Mouse (Mus musculus) thymus, adult 2 months (tissue): ENCODE results near the gene Olfr1416. TPM values are rescaled to one million over a fixed set of nuclear protein-coding genes. Genes with fewer than 3 reads are reported as not detected.
"Not testable (repeated sequence)": the region's sequence is repeated elsewhere in the genome, so short reads cannot be mapped to it uniquely, and the experiment has no call there.

Source experiments
- DNase-seq: peaks from one replicate; pipeline ENCODE4 v3.0.0; 2021
- H3K27ac ChIP-seq: fragments of 200-500 bp; 2 replicates; pipeline ENCODE4 v1.5.1; 2012; ENCODE audit warnings: low read length, control low read depth; ENCODE audit not compliant: control insufficient read depth, insufficient read depth
- H3K27me3 ChIP-seq: fragments of 200-500 bp; 2 replicates; pipeline ENCODE4 v1.6.1; 2012; ENCODE audit warnings: mild to moderate bottlenecking, low read length, moderate library complexity, mixed read lengths; ENCODE audit not compliant: control insufficient read depth, insufficient read depth
- H3K36me3 ChIP-seq: fragments of 200-500 bp; 2 replicates; pipeline ENCODE4 v1.6.1; 2012; ENCODE audit warnings: mild to moderate bottlenecking, low read length, moderate library complexity; ENCODE audit not compliant: control insufficient read depth, insufficient read depth
- H3K4me1 ChIP-seq: fragments of 200-500 bp; replicated peaks from 2 replicates; pipeline ENCODE4 v1.6.1; 2012; ENCODE audit warnings: low read length; ENCODE audit not compliant: control insufficient read depth, insufficient read depth
- H3K4me3 ChIP-seq: fragments of 200-500 bp; 2 replicates; pipeline ENCODE4 v1.5.1; 2012; ENCODE audit warnings: mild to moderate bottlenecking, low read length, control low read depth, moderate library complexity; ENCODE audit not compliant: control insufficient read depth, insufficient read depth
- CTCF ChIP-seq: fragments of 200-500 bp; IDR thresholded peaks from 2 replicates; pipeline ENCODE4 v1.5.1; 2012; ENCODE audit warnings: mild to moderate bottlenecking, control low read depth, low read length, moderate library complexity, borderline replicate concordance; ENCODE audit not compliant: control insufficient read depth, poor library complexity, insufficient read depth; ENCODE audit errors: extremely low read depth
- POLR2A ChIP-seq: fragments of 200-500 bp; IDR thresholded peaks from 2 replicates; pipeline ENCODE4 v1.6.1; 2012; ENCODE audit warnings: mild to moderate bottlenecking, low read length, control low read depth, moderate library complexity; ENCODE audit not compliant: control insufficient read depth, poor library complexity, insufficient read depth; ENCODE audit errors: extremely low read depth
- WGBS: fragments of 180-500 bp; shearing (Covaris S2); methylation state at CpG from one replicate; pipeline ENCODE4 v1.1.7; 2018; 5-methylcytosine and 5-hydroxymethylcytosine counted together
- polyA plus RNA-seq: library from polyadenylated mRNA; depleted of rRNA; stranded (reverse); fragments of >200 nt; gene quantifications from 2 replicates; pipeline ENCODE4 v1.2.3, GENCODE M21; 2012; rRNA removed

The Olfr1416 gene
- polyA plus RNA-seq, result not detected in 2 replicates

DNA sequence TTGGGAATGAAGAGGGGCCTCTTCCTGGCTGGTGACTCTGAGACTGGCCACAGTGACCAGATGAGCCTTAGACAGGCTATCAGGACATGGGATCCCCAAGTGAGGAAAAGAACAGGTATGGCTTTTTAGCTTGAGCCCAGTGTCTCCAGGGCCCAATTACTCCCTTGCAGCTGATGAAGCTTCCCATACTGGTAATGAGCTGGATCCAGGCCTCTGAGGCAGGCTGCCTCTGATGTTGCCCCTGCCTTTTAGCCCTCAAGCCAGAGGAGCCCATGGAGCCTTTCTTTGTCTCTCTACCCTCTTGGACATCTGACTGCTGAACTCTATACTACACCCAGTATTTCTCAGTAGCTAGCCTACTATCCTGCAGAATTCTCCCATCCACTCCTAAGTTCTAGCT lies at the start of gene Olfr1416:
Gene Olfr1416, minus strand, starts transcription at position 101 of the 400 bp plus-strand sequence.
- no peaks in the 10 kb centered on the region for H3K27me3 ChIP-seq
- H3K4me1 ChIP-seq, result no peaks in the 10 kb centered on the region
- H3K36me3 ChIP-seq, result no peaks in the 10 kb centered on the region
- no peak within 1 kb of the TSS for H3K27ac ChIP-seq
- no peak for DNase-seq
- H3K4me3 ChIP-seq, result no peak within 1 kb of the TSS
- no peak for TF ChIP-seq CTCF
- TF ChIP-seq POLR2A, result no peak

DNA sequence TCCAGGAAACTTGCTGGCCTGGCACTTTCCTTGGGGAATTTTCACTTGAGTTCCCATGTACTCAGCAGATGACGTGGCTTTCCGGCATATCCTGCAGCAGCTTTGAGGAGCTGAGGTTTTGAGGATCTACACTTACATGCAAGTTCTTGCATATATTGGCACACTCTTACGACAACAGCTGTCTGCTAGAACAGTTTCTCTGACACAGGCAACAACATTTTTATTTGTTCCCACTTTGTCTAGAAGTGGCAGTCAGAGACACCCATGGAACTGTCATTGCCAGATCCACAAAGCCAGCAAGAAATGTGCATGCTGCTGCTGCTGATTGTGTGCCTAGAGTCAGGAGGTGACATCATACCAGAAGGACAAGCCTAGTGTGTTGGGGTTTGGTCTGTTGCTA lies 38.9 kb upstream of the Olfr1416 start:
- 87% methylated on average over 3 of the region's 3 CpGs for WGBS
- Histone ChIP-seq H3K36me3 (no peaks in the 10 kb centered on the region), H3K4me3 (no peak overlapping the region), H3K4me1 (no peaks in the 10 kb centered on the region), H3K27me3 (no peaks in the 10 kb centered on the region), H3K27ac (no peak overlapping the region)
- no peak for TF ChIP-seq POLR2A
- no peak for TF ChIP-seq CTCF
- DNase-seq, result no peak

GRCm38 (mm10) chr1:92521376-92521775 lies 36.5 kb upstream of the Olfr1416 start:
- no peak overlapping the region for H3K27ac ChIP-seq
- H3K36me3 ChIP-seq, result no peaks in the 10 kb centered on the region
- 19% methylated on average over 10 of the region's 10 CpGs for WGBS
- H3K27me3 ChIP-seq, result no peaks in the 10 kb centered on the region
- TF ChIP-seq POLR2A (no peak), CTCF (no peak)
- H3K4me3 ChIP-seq, result no peak overlapping the region
- H3K4me1 ChIP-seq, result no peaks in the 10 kb centered on the region
- peak; percentile 2 for DNase-seq

- WGBS, result 82% methylated on average over 6 of the region's 6 CpGs
- no peak for DNase-seq
- Histone ChIP-seq H3K27me3 (no peaks in the 10 kb centered on the region), H3K4me1 (no peaks in the 10 kb centered on the region), H3K4me3 (no peak overlapping the region), H3K27ac (no peak overlapping the region), H3K36me3 (no peaks in the 10 kb centered on the region)
- TF ChIP-seq CTCF (no peak), POLR2A (no peak)
Observed at GRCm38 (mm10) chr1:92519046-92519445, 34.1 kb upstream of the Olfr1416 start.

GRCm38 (mm10) chr1:92518561-92518960 lies 33.6 kb upstream of the Olfr1416 start, which contains the start of gene Olfr1414:
TSS of gene Olfr1414 (minus strand) at chr1:92518661.
- H3K27ac ChIP-seq, result no peak within 1 kb of the TSS
- no peaks in the 10 kb centered on the region for H3K27me3 ChIP-seq
- no peak for DNase-seq
- no peak for TF ChIP-seq POLR2A
- no peak for TF ChIP-seq CTCF
- 88% methylated on average over 3 of the region's 3 CpGs for WGBS
- H3K36me3 ChIP-seq, result no peaks in the 10 kb centered on the region
- no peak within 1 kb of the TSS for H3K4me3 ChIP-seq
- H3K4me1 ChIP-seq, result no peaks in the 10 kb centered on the region

- 54% methylated on average over 11 of the region's 11 CpGs for WGBS
- no peaks in the 10 kb centered on the region for H3K27me3 ChIP-seq
Observed at GRCm38 (mm10) chr1:92515390-92515789, 30.5 kb upstream of the Olfr1416 start.

GRCm38 (mm10) chr1:92511646-92512045 lies 26.7 kb upstream of the Olfr1416 start:
- WGBS, result 88% methylated on average over 5 of the region's 5 CpGs
- not testable (repeated sequence) for H3K27me3 ChIP-seq

More at GRCm38 (mm10) chr1:92515390-92515789, 30.5 kb upstream of the Olfr1416 start:
- H3K4me1 ChIP-seq, result no peaks in the 10 kb centered on the region
- no peak overlapping the region for H3K4me3 ChIP-seq
- no peaks in the 10 kb centered on the region for H3K36me3 ChIP-seq
- no peak overlapping the region for H3K27ac ChIP-seq
- no peak for DNase-seq
- TF ChIP-seq POLR2A, result no peak
- no peak for TF ChIP-seq CTCF

More at GRCm38 (mm10) chr1:92511646-92512045, 26.7 kb upstream of the Olfr1416 start:
- H3K4me1 ChIP-seq, H3K4me3 ChIP-seq, DNase-seq, H3K27ac ChIP-seq, H3K36me3 ChIP-seq: not testable (repeated sequence)
